Mouse (Mus musculus) lung, adult 2 months (tissue): ENCODE measurements around the gene Gm20696. TPM values are rescaled to one million over a fixed set of nuclear protein-coding genes. Genes with fewer than 3 reads are reported as not detected.

Experiments used
- DNase-seq: peaks from one replicate; pipeline ENCODE4 v3.0.0; 2022
- H3K4me1 ChIP-seq: fragments of 200-500 bp; 2 replicates; pipeline ENCODE4 v1.6.1; 2011; ENCODE audit warnings: low read length; ENCODE audit not compliant: control insufficient read depth, insufficient read depth
- H3K4me3 ChIP-seq: fragments of 200-500 bp; replicated peaks from 2 replicates; pipeline ENCODE3; 2011; ENCODE audit warnings: low read depth, mild to moderate bottlenecking, control low read depth, low read length; ENCODE audit errors: extremely low read depth
- CTCF ChIP-seq: fragments of 200-500 bp; IDR thresholded peaks from 2 replicates; pipeline ENCODE4 v1.5.1; 2011; ENCODE audit warnings: mild to moderate bottlenecking, low read length, control low read depth; ENCODE audit not compliant: insufficient read depth
- POLR2A ChIP-seq: fragments of 200-500 bp; IDR thresholded peaks from 2 replicates; pipeline ENCODE4 v1.6.1; 2011; ENCODE audit warnings: low read depth, mild to moderate bottlenecking, control low read depth, low read length, borderline replicate concordance; ENCODE audit errors: extremely low read depth
- WGBS: fragments of 180-500 bp; shearing (Covaris S2); methylation state at CpG from one replicate; pipeline ENCODE4 v1.1.7; 2018; 5-methylcytosine and 5-hydroxymethylcytosine counted together
- polyA plus RNA-seq: library from polyadenylated mRNA; depleted of rRNA; stranded (reverse); fragments of >200 nt; gene quantifications from 2 replicates; pipeline ENCODE4 v1.2.3, GENCODE M21; 2012

Gm20696 gene
- polyA plus RNA-seq, 1 experiment, result 1.4 TPM

DNA sequence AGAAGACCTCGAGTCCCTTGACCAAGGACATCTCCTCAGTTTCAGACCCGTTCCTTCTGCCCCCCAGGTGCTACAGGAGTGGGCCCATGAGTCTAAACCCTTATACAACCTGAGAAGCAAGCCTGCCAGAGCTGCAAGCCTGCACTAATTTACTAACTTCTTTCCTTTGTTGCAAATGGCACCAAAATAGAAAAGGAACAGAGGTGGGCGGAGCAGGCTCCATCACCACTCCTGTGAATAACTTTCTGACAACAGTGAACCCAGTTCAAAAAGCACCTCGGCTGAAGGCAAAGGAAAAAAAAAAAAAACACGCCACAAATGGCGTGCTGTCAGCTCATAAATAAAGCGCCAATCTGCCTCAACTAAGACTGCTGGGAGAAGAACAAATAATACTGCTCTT, 225.5 kb downstream of the Gm20696 start:
- TF ChIP-seq POLR2A, result no peak
- no peak for TF ChIP-seq CTCF
- no peak for DNase-seq
- 69% methylated on average over 7 of the region's 7 CpGs for WGBS
- no peak overlapping the region for H3K4me3 ChIP-seq
- peaks cover 13% of the 10 kb centered on the region for H3K4me1 ChIP-seq

DNA sequence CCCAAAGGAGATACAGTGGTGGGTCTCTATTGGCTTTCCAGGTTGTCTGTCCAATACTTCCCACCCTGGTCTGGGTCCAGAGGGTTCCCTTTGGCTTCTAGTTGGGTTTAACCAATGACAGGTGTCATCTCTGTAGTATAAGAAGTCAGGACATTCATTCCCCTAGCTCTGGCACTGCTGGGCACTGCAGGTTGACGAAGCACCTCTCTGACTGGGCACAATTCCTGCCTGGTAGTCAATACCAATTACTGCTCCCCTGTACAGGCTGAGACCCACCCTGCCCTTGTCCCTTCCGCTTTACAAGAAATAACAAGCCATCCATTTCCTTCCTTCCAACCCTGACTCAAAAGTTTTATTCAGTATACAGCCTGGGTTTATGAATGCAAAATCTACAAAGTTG, 226.0 kb downstream of the Gm20696 start:
- TF ChIP-seq CTCF, result no peak
- no peak for TF ChIP-seq POLR2A
- no peak for DNase-seq
- WGBS, result 51% methylated on average over 2 of the region's 2 CpGs
- Histone ChIP-seq H3K4me1 (peaks cover 13% of the 10 kb centered on the region), H3K4me3 (no peak overlapping the region)

DNA sequence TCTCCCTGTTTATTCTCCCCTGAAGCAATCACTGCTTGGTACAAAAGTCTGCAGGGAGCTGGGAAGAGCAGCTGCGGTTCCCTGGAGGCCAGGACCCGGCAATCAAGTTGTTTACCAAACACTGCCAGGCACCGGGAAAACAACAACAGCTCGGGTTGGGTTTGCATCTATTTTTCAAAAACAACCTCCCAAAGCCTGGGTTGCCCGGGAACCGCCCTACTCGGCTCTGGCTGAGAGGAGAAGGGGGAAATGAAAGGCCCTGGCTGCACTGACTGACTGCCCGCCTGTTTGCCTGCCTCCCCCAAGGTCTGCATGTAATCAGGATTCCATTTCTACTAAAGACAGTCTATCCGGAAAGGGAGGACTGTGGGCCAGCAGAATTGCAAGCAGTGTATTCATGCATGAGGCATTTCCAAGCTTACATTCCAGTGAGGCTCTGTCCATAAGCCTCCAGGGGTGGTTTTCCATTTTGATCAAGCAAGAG, 226.7 kb downstream of the Gm20696 start:
- 14% methylated on average over 9 of the region's 9 CpGs for WGBS
- peak; percentile 35 for DNase-seq
- TF ChIP-seq CTCF (no peak), POLR2A (no peak)
- no peak overlapping the region for H3K4me3 ChIP-seq
- H3K4me1 ChIP-seq, result peaks cover 13% of the 10 kb centered on the region

DNA sequence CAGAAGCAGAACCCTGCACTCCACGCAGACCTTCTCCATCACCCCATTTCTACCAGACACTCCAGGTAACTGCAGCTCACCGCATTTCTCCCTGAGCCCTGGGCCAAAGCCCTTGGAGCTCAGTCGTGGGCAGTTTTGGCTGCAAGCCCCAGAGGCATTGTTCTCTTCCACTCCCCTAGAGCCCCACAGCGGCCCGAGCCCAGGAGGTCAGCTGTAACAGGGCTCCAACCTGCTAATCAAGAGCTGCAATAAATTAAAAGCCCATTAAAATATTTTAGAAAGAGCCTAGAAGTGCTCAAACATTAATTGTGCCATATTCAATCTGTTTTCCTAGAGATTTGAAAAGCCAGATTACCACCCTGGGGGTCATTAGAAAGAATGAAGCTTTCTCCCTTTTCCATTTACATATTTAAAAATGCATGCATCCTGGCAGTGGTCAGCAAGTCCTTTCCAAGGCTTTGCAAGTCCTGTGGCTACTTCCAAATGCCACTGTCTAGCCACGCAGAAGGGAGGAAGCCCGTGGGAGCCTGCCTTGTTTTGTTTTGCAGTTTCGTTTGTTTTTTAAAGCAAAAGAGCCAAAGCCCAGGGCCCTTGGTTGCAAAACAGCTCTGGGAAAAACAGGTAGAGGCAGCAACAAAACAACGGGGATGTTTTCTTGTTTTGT, 227.3 kb downstream of the Gm20696 start:
- peaks cover 13% of the 10 kb centered on the region for H3K4me1 ChIP-seq
- DNase-seq, result peak; percentile 23
- H3K4me3 ChIP-seq, result no peak overlapping the region
- 30% methylated on average over 9 of the region's 9 CpGs for WGBS
- TF ChIP-seq POLR2A (no peak), CTCF (no peak)

DNA sequence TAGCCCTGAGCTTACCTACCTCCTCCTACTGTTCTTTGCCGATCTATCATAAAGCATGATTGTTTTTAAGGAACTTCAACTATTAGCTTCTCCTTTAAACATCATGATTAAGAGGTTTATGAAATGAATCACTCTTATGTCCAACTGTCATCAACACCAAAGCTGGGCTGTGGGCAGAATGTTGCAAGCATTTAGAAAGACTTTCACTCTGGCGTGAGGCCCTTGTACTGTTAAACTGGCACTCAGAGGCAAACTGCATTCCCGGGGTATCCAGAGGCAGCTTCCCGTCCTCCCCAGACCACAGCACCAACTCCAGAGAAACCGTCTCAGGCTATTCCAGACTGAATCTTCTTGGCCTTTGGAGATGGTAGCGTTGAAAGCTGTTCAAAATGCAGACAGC, 230.2 kb downstream of the Gm20696 start:
- Histone ChIP-seq H3K4me1 (peaks cover 22% of the 10 kb centered on the region), H3K4me3 (no peak overlapping the region)
- TF ChIP-seq CTCF (no peak), POLR2A (no peak)
- DNase-seq, result no peak
- 76% methylated on average over 6 of the region's 6 CpGs for WGBS

DNA sequence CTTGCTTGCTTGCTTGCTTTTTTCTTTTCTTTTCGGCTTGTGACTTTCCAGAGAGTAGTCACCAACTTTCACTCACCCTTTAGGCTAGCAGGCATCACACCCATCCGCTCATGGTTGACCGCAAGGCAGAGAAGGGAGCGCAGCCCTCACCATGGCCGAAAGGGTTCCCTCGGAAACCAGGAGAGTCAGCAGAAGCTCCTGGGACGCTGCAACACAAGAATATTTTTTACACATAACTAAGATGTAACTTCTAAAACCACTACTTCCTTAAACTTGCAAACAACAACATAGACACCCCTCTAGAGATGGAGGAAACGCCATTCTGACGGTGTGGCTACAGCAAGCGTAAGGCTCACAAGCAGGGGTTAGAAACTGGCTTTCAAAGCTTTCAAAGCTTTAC, 231.5 kb downstream of the Gm20696 start:
- Histone ChIP-seq H3K4me3 (no peak overlapping the region), H3K4me1 (peaks cover 13% of the 10 kb centered on the region)
- 83% methylated on average over 10 of the region's 10 CpGs for WGBS
- no peak for DNase-seq
- TF ChIP-seq POLR2A (no peak), CTCF (no peak)

DNA sequence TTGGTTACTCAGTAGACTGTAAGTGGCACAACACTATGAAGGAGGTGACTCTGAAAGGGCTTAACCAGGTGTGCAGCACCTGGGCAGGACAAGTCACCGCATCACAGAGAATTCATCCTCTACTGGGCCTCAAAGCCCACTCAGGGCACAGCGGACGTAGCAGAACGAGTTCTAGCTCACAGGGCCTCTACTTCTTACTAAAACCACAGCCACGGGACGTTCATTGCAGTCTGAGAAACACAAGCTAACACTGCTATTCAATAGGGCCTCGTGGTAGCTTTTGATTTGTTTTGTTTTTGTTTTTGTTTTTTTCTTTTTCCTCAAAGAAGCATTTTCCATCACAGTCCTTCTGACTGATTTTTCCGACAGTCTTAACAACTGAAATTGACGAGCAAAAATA, 233.6 kb downstream of the Gm20696 start:
- TF ChIP-seq POLR2A (no peak), CTCF (no peak)
- DNase-seq, result no peak
- Histone ChIP-seq H3K4me1 (peaks cover 8% of the 10 kb centered on the region), H3K4me3 (no peak overlapping the region)
- 90% methylated on average over 9 of the region's 9 CpGs for WGBS

DNA sequence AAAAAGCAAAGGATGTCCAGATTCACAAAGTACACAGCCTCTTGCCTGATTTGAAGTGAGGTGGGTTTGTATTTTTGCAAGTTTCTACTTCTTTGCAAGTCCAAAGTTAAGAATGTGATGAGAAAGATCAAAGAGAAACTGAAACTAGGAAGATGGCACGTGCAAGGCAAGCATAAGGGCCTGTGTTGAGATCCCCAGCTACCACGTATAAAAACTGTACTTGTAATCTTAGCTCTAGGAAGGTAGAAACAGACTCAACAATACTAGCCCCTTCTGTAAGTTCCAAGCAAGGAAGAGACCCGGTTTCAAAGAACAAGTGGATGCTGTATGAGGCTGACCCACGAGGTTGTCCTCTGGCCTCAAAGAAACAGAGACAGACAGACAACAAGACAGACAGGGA, 234.7 kb downstream of the Gm20696 start:
- Histone ChIP-seq H3K4me3 (no peak overlapping the region), H3K4me1 (peaks cover 8% of the 10 kb centered on the region)
- no peak for DNase-seq
- WGBS, result 47% methylated on average over 4 of the region's 4 CpGs
- TF ChIP-seq POLR2A (no peak), CTCF (no peak)

DNA sequence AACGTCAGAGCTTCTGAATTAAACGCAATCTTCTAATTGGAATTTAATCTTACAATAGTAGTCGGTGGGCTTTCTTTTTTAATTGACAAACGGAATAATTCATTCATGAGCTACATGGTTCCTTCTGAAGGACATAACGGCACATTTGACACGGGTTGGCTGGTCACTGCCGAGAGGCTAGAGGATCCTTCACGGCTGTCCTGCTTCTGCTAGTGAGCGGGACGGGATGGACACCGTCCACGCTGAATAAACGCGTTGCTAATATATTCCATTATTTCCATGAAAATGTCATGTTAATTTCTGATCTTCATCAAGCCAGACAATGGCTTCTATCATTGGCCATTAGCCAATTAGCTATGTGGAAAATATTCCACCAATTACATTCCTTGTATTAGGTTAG, 236.0 kb downstream of the Gm20696 start:
- TF ChIP-seq POLR2A (no peak), CTCF (no peak)
- H3K4me3 ChIP-seq, result no peak overlapping the region
- WGBS, result 97% methylated on average over 14 of the region's 14 CpGs
- no peak for DNase-seq
- peaks cover 8% of the 10 kb centered on the region for H3K4me1 ChIP-seq

DNA sequence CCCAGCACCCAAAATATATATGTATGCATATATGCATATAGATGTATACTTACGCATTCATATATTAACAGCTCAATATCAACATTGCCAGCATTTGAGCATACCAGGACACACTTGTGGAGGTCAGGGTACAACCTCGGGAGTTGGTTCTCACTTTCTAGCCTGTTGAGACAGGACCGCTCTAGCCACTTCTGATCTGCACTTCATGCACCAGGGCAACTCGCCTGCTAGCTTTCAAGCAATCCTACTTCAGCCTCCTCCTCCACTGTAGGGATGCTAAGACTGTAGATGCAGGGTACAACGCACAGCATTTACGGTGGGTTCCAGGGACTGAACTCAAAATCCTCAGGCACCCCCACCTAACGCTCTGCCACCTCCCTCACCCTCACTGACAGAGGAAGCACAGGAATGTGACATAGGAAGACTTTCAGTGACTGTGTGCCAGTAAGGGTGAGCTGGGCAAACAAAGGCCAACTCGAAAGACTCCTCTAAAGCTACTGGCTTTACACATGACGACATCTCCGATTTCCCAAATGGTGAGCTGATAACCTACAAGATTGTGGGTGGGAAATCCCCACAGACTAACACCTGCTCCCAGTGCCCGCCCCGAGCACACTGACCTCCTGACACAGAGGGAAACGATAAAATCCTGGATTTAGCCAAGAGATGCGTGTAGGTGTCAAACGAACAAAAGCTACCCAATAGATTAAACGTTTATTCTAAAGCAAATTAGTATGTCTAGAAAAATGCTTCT, 237.0 kb downstream of the Gm20696 start:
- WGBS, result 69% methylated on average over 16 of the region's 16 CpGs
- no peak for TF ChIP-seq POLR2A
- no peak for TF ChIP-seq CTCF
- DNase-seq, result no peak
- Histone ChIP-seq H3K4me3 (no peak overlapping the region), H3K4me1 (peaks cover 8% of the 10 kb centered on the region)
